Mouse (Mus musculus): ENCODE measurements around the gene Utrn.

DNA sequence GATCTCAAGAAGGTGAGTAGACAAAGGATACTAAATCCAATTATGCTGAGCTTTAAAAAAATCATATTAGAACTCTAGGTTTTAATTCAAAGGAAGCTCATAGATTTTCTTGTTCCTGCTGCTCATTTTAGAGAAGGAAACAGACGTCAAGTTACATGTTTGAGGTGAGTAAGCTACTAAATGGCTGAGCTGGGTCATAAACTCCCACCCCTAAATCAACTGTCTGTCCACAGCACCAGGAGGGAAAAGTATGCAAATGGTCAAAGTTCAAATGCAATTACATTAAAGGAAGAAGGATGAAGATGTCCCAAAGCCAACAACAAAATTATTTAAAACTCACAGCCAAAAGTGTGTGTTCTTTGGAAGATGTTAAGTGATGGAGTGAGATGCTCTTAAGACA, 139.5 kb downstream of the Utrn start:
- TF ChIP-seq USF1 (IDR thresholded peaks at IDR 0.05; ENCODE audit: low read depth) (no peak), POLR2A (IDR thresholded peaks at IDR 0.05; ENCODE audit: insufficient read length, low read depth) (no peak), TCF12 (IDR thresholded peaks at IDR 0.05; ENCODE audit: insufficient read depth, poor library complexity, severe bottlenecking) (no peak), TCF3 (IDR thresholded peaks at IDR 0.05; ENCODE audit: insufficient read length, low read depth) (no peak), MAX (IDR thresholded peaks at IDR 0.05; ENCODE audit: low read depth) (no peak), MYOD1 (IDR thresholded peaks at IDR 0.05; ENCODE audit: control insufficient read depth in 1 of 3, insufficient read length in 2 of 3, low read depth in 2 of 3) (no peak)

Measured in myocyte (in vitro differentiated cells).